Mouse (Mus musculus) small intestine, adult 2 months (tissue): ENCODE measurements around the gene Itgb1bp1.

Source experiments
- CTCF ChIP-seq: fragments of 200-500 bp; IDR thresholded peaks from 2 replicates; pipeline ENCODE4 v1.5.1; 2012; ENCODE audit warnings: low read depth, mild to moderate bottlenecking, control low read depth, inconsistent platforms, low read length, moderate library complexity, mixed read lengths; ENCODE audit not compliant: insufficient replicate concordance, insufficient read length; ENCODE audit errors: extremely low read depth
- POLR2A ChIP-seq: fragments of 200-500 bp; IDR thresholded peaks from 2 replicates; pipeline ENCODE4 v1.6.1; 2012; ENCODE audit warnings: low read depth, mild to moderate bottlenecking, control low read depth, inconsistent platforms, low read length, moderate library complexity

GRCm38 (mm10) chr12:21212876-21213275 lies 73.2 kb downstream of the Itgb1bp1 start:
- TF ChIP-seq CTCF (no peak), POLR2A (no peak)
